In genomic region chr16:88592758-88593157, GRCm38 (mm10) we compare ENCODE assay signal across 14 mouse cellular contexts. TPM values are rescaled to one million over a fixed set of nuclear protein-coding genes. Genes with fewer than 3 reads are reported as not detected.
A peak's percentile ranks its signal among the peaks of the same experiment; 100 is the strongest.
DNase-seq lines count a peak whose midpoint lies in the region; ATAC-seq and TF ChIP-seq lines count a peak whose summit lies in the region.
"Had no signal": no experiment of that assay in that cellular context is flagged by ENCODE, and none has a peak within 500 bp of the region (broad histone marks: within the 10 kb centered on the region; RNA-seq: fewer than 3 reads in every experiment).

No protein-coding gene starts in this region.

- H3K4me3 ChIP-seq in intestine, postnatal 0 days (ENCODE audit: low read depth, low read length) = no peak overlapping the region
- H3K4me3 ChIP-seq in intestine, embryonic 15.5 days (replicated peaks) = no peak overlapping the region
- H3K4me3 ChIP-seq: embryonic facial prominence, embryonic 13.5 days; heart, embryonic 12.5 days had no signal

- no peak overlapping the region for H3K27ac ChIP-seq in intestine, postnatal 0 days (ENCODE audit: low read depth, low read length)
- no peak overlapping the region for H3K27ac ChIP-seq in intestine, embryonic 15.5 days
- H3K27ac ChIP-seq: embryonic facial prominence, embryonic 13.5 days had no signal

- no peaks in the 10 kb centered on the region for H3K27me3 ChIP-seq in intestine, postnatal 0 days (replicated peaks; ENCODE audit: control insufficient read depth, insufficient read depth, low read length)
- no peaks in the 10 kb centered on the region for H3K27me3 ChIP-seq in intestine, embryonic 15.5 days (replicated peaks)
- H3K27me3 ChIP-seq: embryonic facial prominence, embryonic 13.5 days; heart, embryonic 12.5 days had no signal

- no peak overlapping the region for H3K9ac ChIP-seq in intestine, postnatal 0 days (ENCODE audit: low read depth, low read length)
- no peak overlapping the region for H3K9ac ChIP-seq in intestine, embryonic 15.5 days
- H3K9ac ChIP-seq: embryonic facial prominence, embryonic 13.5 days; heart, embryonic 12.5 days had no signal

- no peak for ATAC-seq in intestine, postnatal 0 days
- ATAC-seq in intestine, embryonic 15.5 days = no peak

- H3K4me2 ChIP-seq in intestine, postnatal 0 days (replicated peaks; ENCODE audit: low read depth) = no peak overlapping the region
- no peak overlapping the region for H3K4me2 ChIP-seq in intestine, embryonic 15.5 days (replicated peaks)
- H3K4me2 ChIP-seq: embryonic facial prominence, embryonic 13.5 days; heart, embryonic 12.5 days had no signal

- no peaks in the 10 kb centered on the region for H3K9me3 ChIP-seq in intestine, postnatal 0 days (ENCODE audit: control insufficient read depth)
- no peaks in the 10 kb centered on the region for H3K9me3 ChIP-seq in intestine, embryonic 15.5 days
- H3K9me3 ChIP-seq: embryonic facial prominence, embryonic 13.5 days; heart, embryonic 12.5 days had no signal

- no peaks in the 10 kb centered on the region for H3K4me1 ChIP-seq in intestine, postnatal 0 days (replicated peaks; ENCODE audit: control insufficient read depth, insufficient read depth, low read length)
- no peaks in the 10 kb centered on the region for H3K4me1 ChIP-seq in intestine, embryonic 15.5 days (replicated peaks)
- H3K4me1 ChIP-seq: embryonic facial prominence, embryonic 13.5 days; heart, embryonic 12.5 days had no signal

- H3K36me3 ChIP-seq in intestine, postnatal 0 days (ENCODE audit: control insufficient read depth, insufficient read depth) = no peaks in the 10 kb centered on the region
- no peaks in the 10 kb centered on the region for H3K36me3 ChIP-seq in intestine, embryonic 15.5 days
- H3K36me3 ChIP-seq: embryonic facial prominence, embryonic 13.5 days; heart, embryonic 12.5 days had no signal

- peak; percentile 6 for DNase-seq in adrenal gland, adult 2 months
- no peak for DNase-seq in adrenal gland, adult 8-10 months
- DNase-seq in lung, postnatal 36 days = peak; percentile 32
- DNase-seq in lung, postnatal 4 days = no peak
- DNase-seq in kidney, postnatal 4 days = peak; percentile 24 to 32
- DNase-seq in thymus, postnatal 0 days (ENCODE audit: low spot score) = no peak
- DNase-seq: thymus, postnatal 36 days had no signal

- peak; percentile 76 for TF ChIP-seq CTCF in intestine, postnatal 0 days (IDR thresholded peaks at IDR 0.05; ENCODE audit: low read depth)

RNA-seq across cellular contexts. Expression of gene Krtap24-1, which starts 19.3 kb away (rescaled TPM):
- not detected for total RNA-seq in adrenal gland, adult 2 months (2021)
- not detected in 2 replicates for polyA plus RNA-seq in adrenal gland, adult 2 months (2012; rRNA removed)
- total RNA-seq in adrenal gland, adult 8-10 months (2022) = not detected
- polyA plus RNA-seq in intestine, postnatal 0 days (2015; fragmentation: Nextera tagmentation; extraction: Ambion mirVana) = not detected in 2 replicates
- polyA plus RNA-seq in intestine, embryonic 15.5 days (2015; fragmentation: Nextera tagmentation; extraction: Ambion mirVana) = not detected in 2 replicates
- not detected in 2 replicates for polyA plus RNA-seq in thymus, postnatal 0 days (2015; fragmentation: Nextera tagmentation; extraction: Ambion mirVana)
- total RNA-seq: left cerebral cortex, postnatal 10 days had no signal
- polyA plus RNA-seq: embryonic facial prominence, embryonic 13.5 days; frontal cortex, adult 2 months; heart, embryonic 12.5 days; lung, embryonic 16.5 days had no signal

RNA-seq across cellular contexts. Expression of gene Cldn8, which starts 29.8 kb away (rescaled TPM):
- total RNA-seq in adrenal gland, adult 2 months (2021) = not detected
- polyA plus RNA-seq in adrenal gland, adult 2 months (2012; rRNA removed) = not detected in 2 replicates
- total RNA-seq in adrenal gland, adult 8-10 months (2022) = not detected
- 48.9 and 56.8 TPM in 2 replicates for polyA plus RNA-seq in intestine, postnatal 0 days (2015; fragmentation: Nextera tagmentation; extraction: Ambion mirVana)
- 72.7 and 77.0 TPM in 2 replicates for polyA plus RNA-seq in intestine, embryonic 15.5 days (2015; fragmentation: Nextera tagmentation; extraction: Ambion mirVana)
- 2.7 and 3.3 TPM in 2 replicates for polyA plus RNA-seq in thymus, postnatal 0 days (2015; fragmentation: Nextera tagmentation; extraction: Ambion mirVana)
- total RNA-seq: left cerebral cortex, postnatal 10 days had no signal
- polyA plus RNA-seq: frontal cortex, adult 2 months had no signal

RNA-seq across cellular contexts. Expression of gene 2310079G19Rik, which starts 34.7 kb away (rescaled TPM):
- total RNA-seq in adrenal gland, adult 2 months (2021) = not detected
- not detected in 2 replicates for polyA plus RNA-seq in adrenal gland, adult 2 months (2012; rRNA removed)
- not detected for total RNA-seq in adrenal gland, adult 8-10 months (2022)
- not detected in 2 replicates for polyA plus RNA-seq in intestine, postnatal 0 days (2015; fragmentation: Nextera tagmentation; extraction: Ambion mirVana)
- polyA plus RNA-seq in intestine, embryonic 15.5 days (2015; fragmentation: Nextera tagmentation; extraction: Ambion mirVana) = not detected in 2 replicates
- polyA plus RNA-seq in thymus, postnatal 0 days (2015; fragmentation: Nextera tagmentation; extraction: Ambion mirVana) = not detected in 2 replicates
- total RNA-seq: left cerebral cortex, postnatal 10 days had no signal
- polyA plus RNA-seq: embryonic facial prominence, embryonic 13.5 days; frontal cortex, adult 2 months; heart, embryonic 12.5 days; lung, embryonic 16.5 days had no signal

RNA-seq across cellular contexts. Expression of gene Krtap26-1, which starts 54.8 kb away (rescaled TPM):
- not detected for total RNA-seq in adrenal gland, adult 2 months (2021)
- polyA plus RNA-seq in adrenal gland, adult 2 months (2012; rRNA removed) = not detected in 2 replicates
- not detected for total RNA-seq in adrenal gland, adult 8-10 months (2022)
- polyA plus RNA-seq in intestine, postnatal 0 days (2015; fragmentation: Nextera tagmentation; extraction: Ambion mirVana) = 0.37 and 2.0 TPM in 2 replicates
- not detected in 2 replicates for polyA plus RNA-seq in intestine, embryonic 15.5 days (2015; fragmentation: Nextera tagmentation; extraction: Ambion mirVana)
- not detected in 2 replicates for polyA plus RNA-seq in thymus, postnatal 0 days (2015; fragmentation: Nextera tagmentation; extraction: Ambion mirVana)
- total RNA-seq: left cerebral cortex, postnatal 10 days had no signal
- polyA plus RNA-seq: embryonic facial prominence, embryonic 13.5 days; frontal cortex, adult 2 months; heart, embryonic 12.5 days; lung, embryonic 16.5 days had no signal

Comparison
In these comparisons a context has a peak if more than half of its experiments do, and no peak if none do; other contexts are left out.
1. DNase-seq: peak in adrenal gland, adult 2 months (single experiment), lung, postnatal 36 days (single experiment) and kidney, postnatal 4 days (2 of 2); none in adrenal gland, adult 8-10 months (single experiment), lung, postnatal 4 days (0 of 2) and thymus, postnatal 0 days (single experiment).
2. RNA of gene Cldn8, which starts 29.8 kb away (polyA plus RNA-seq): 72.7 to 77.0 TPM in intestine, embryonic 15.5 days and 48.9 to 56.8 TPM in intestine, postnatal 0 days; 2.7 to 3.3 TPM in thymus, postnatal 0 days and not detected in adrenal gland, adult 2 months; every median in the first group is over 10 times any median in the second.